Mouse (Mus musculus) liver, postnatal 0 days (tissue): ENCODE data around the gene Itsn1. TPM values are rescaled to one million over a fixed set of nuclear protein-coding genes. Genes with fewer than 3 reads are reported as not detected.

Source experiments
- ATAC-seq: fragments of 200-750 bp; cut with Nextera tagmentation; 2 replicates; pipeline ENCODE4 v1.8.0; 2017; ENCODE audit warnings: mild to moderate bottlenecking, moderate library complexity
- DNase-seq: peaks from one replicate; pipeline ENCODE4 v3.0.0-alpha.2; 2016
- H3K27ac ChIP-seq: fragments of 300-500 bp; sonication (generic); 2 replicates; pipeline ENCODE4 v1.5.1; 2014; ENCODE audit warnings: antibody characterized with exemption, moderate library complexity, mild to moderate bottlenecking, low read depth
- H3K27me3 ChIP-seq: fragments of 300-500 bp; sonication (generic); 2 replicates; pipeline ENCODE4 v1.6.1; 2014; ENCODE audit warnings: low read length, control low read depth, mixed read lengths; ENCODE audit not compliant: insufficient read depth
- H3K36me3 ChIP-seq: fragments of 300-500 bp; sonication (generic); replicated peaks from 2 replicates; pipeline ENCODE4 v1.6.1; 2014; ENCODE audit warnings: mild to moderate bottlenecking, control low read depth, low read length, moderate library complexity, mixed read lengths; ENCODE audit not compliant: insufficient read depth
- H3K4me1 ChIP-seq: fragments of 300-500 bp; sonication (generic); 2 replicates; pipeline ENCODE4 v1.6.1; 2014; ENCODE audit warnings: antibody characterized with exemption, mild to moderate bottlenecking, control low read depth; ENCODE audit not compliant: insufficient read depth
- H3K4me2 ChIP-seq: fragments of 300-500 bp; sonication (generic); 2 replicates; pipeline ENCODE4 v1.6.1; 2014; ENCODE audit warnings: low read depth, mild to moderate bottlenecking, low read length, moderate library complexity, mixed read lengths
- H3K4me3 ChIP-seq: fragments of 300-500 bp; sonication (generic); 2 replicates; pipeline ENCODE4 v1.5.1; 2014; ENCODE audit warnings: low read depth, low read length
- H3K9ac ChIP-seq: fragments of 300-500 bp; sonication (generic); replicated peaks from 2 replicates; pipeline ENCODE4 v1.6.1; 2014; ENCODE audit warnings: mild to moderate bottlenecking, moderate library complexity
- H3K9me3 ChIP-seq: fragments of 300-500 bp; sonication (generic); 2 replicates; pipeline ENCODE4 v1.6.1; 2016; ENCODE audit warnings: mild to moderate bottlenecking, control low read depth, low read length, mixed read lengths
- CTCF ChIP-seq: sonication (generic); IDR thresholded peaks from 2 replicates; pipeline ENCODE4 v1.5.1; 2016; ENCODE audit warnings: antibody characterized with exemption, low read depth
- EP300 ChIP-seq: IDR thresholded peaks from 2 replicates; pipeline ENCODE4 v1.6.1; 2016; ENCODE audit warnings: antibody characterized with exemption, low read depth, mild to moderate bottlenecking
- WGBS: fragments of 180-500 bp; shearing (Covaris S2); extraction: QIAGEN DNeasy Blood & Tissue Kit; methylation state at CpG from one replicate; pipeline ENCODE4 v1.1.7; 2014; ENCODE audit not compliant: insufficient replicate concordance; 5-methylcytosine and 5-hydroxymethylcytosine counted together
- polyA plus RNA-seq: library from polyadenylated mRNA; unstranded; fragments of >200 nt; fragmentation: Nextera tagmentation; extraction: Ambion mirVana; gene quantifications from 2 replicates; pipeline ENCODE4 v1.2.1, GENCODE M21; 2015

The Itsn1 gene
- polyA plus RNA-seq, 1 experiment from 2014 or later, result 19.7 TPM

- Histone ChIP-seq H3K9ac (peak within 1 kb of the TSS; percentile 74), H3K4me1 (peaks cover 18% of the 10 kb centered on the region), H3K4me3 (peak within 1 kb of the TSS; percentile 85), H3K4me2 (peak within 1 kb of the TSS; percentile 95), H3K27me3 (peaks cover 13% of the 10 kb centered on the region), H3K9me3 (no peaks in the 10 kb centered on the region), H3K36me3 (no peaks in the 10 kb centered on the region), H3K27ac (peak within 1 kb of the TSS; percentile 88)
- WGBS, result 2% methylated on average over 46 of the region's 46 CpGs
- TF ChIP-seq CTCF, result no peak
- no peak; the same call in 1 of the 2 replicates for TF ChIP-seq EP300
- ATAC-seq (peak; percentile 92), DNase-seq (peak; percentile 95)
Observed at GRCm38 (mm10) chr16:91728123-91729065, 687 bp upstream of the Itsn1 start, which contains the start of gene Cryzl1. Cryzl1 (minus strand) TSS chr16:91728975.

GRCm38 (mm10) chr16:91729821-91730441, 850 bp downstream of the Itsn1 start:
- Histone ChIP-seq H3K27ac (peak overlapping the region; percentile 82), H3K4me1 (peaks cover 20% of the 10 kb centered on the region), H3K36me3 (no peaks in the 10 kb centered on the region), H3K4me3 (peak overlapping the region; percentile 85), H3K27me3 (peaks cover 13% of the 10 kb centered on the region), H3K9me3 (no peaks in the 10 kb centered on the region), H3K9ac (peak overlapping the region; percentile 74), H3K4me2 (peak overlapping the region; percentile 95)
- under 1% methylated on average over 41 of the region's 44 CpGs for WGBS
- TF ChIP-seq EP300, result no peak
- no peak for TF ChIP-seq CTCF
- peak; percentile 42 for DNase-seq
- ATAC-seq, result no peak

- TF ChIP-seq CTCF, result no peak
- TF ChIP-seq EP300, result no peak
- Histone ChIP-seq H3K4me2 (peak overlapping the region; percentile 95), H3K36me3 (no peaks in the 10 kb centered on the region), H3K9me3 (no peaks in the 10 kb centered on the region), H3K27me3 (peaks cover 13% of the 10 kb centered on the region), H3K4me3 (peak overlapping the region; percentile 85), H3K9ac (peak overlapping the region; percentile 74), H3K4me1 (peaks cover 25% of the 10 kb centered on the region), H3K27ac (peak overlapping the region; percentile 82)
- no peak for ATAC-seq
- WGBS, result 2% methylated on average over 11 of the region's 11 CpGs
- DNase-seq, result no peak
Observed at GRCm38 (mm10) chr16:91730446-91730845, 1.4 kb downstream of the Itsn1 start.

GRCm38 (mm10) chr16:91732816-91733215, 3.7 kb downstream of the Itsn1 start:
- no peak overlapping the region for H3K4me3 ChIP-seq
- WGBS, result 32% methylated on average over 2 of the region's 2 CpGs
- ATAC-seq (no peak), DNase-seq (no peak)
- no peaks in the 10 kb centered on the region for H3K9me3 ChIP-seq
- H3K9ac ChIP-seq, result no peak overlapping the region
- no peak overlapping the region for H3K4me2 ChIP-seq
- peaks cover 25% of the 10 kb centered on the region for H3K4me1 ChIP-seq
- TF ChIP-seq EP300, result no peak
- TF ChIP-seq CTCF, result no peak
- H3K36me3 ChIP-seq, result no peaks in the 10 kb centered on the region
- H3K27ac ChIP-seq, result no peak overlapping the region
- H3K27me3 ChIP-seq, result peaks cover 13% of the 10 kb centered on the region

- H3K9ac ChIP-seq, result no peak overlapping the region
- peaks cover 28% of the 10 kb centered on the region for H3K4me1 ChIP-seq
- H3K4me3 ChIP-seq, result no peak overlapping the region
- ATAC-seq (0 out of 2 replicates have a peak, but pooled peaks have one; percentile 30), DNase-seq (no peak)
- peaks cover 12% of the 10 kb centered on the region for H3K27me3 ChIP-seq
- WGBS, result 28% methylated on average over 5 of the region's 5 CpGs
- no peaks in the 10 kb centered on the region for H3K36me3 ChIP-seq
- H3K4me2 ChIP-seq, result 0 out of 2 replicates have a peak overlapping the region, but pooled peaks have one; percentile 1
- no peaks in the 10 kb centered on the region for H3K9me3 ChIP-seq
- H3K27ac ChIP-seq, result peak overlapping the region; percentile 58; the same call in 1 of the 2 replicates
- TF ChIP-seq EP300 (no peak), CTCF (no peak)
Observed at GRCm38 (mm10) chr16:91734771-91735170, 5.7 kb downstream of the Itsn1 start.
